Mouse (Mus musculus) liver, embryonic 11.5 days (tissue): ENCODE results near the gene Cers1. TPM values are rescaled to one million over a fixed set of nuclear protein-coding genes. Genes with fewer than 3 reads are reported as not detected.

Experiments
- ATAC-seq: fragments of 200-750 bp; cut with Nextera tagmentation; replicated peaks from 2 replicates; pipeline ENCODE4 v1.8.0; 2017; ENCODE audit warnings: moderate number of reproducible peaks, mild to moderate bottlenecking, moderate TSS enrichment, moderate library complexity; ENCODE audit not compliant: low FRiP score
- DNase-seq: peaks from one replicate; pipeline ENCODE4 v3.0.0-alpha.2; 2017; ENCODE audit warnings: low spot score
- H3K27ac ChIP-seq: fragments of 300-500 bp; sonication (generic); 2 replicates; pipeline ENCODE4 v1.5.1; 2014; ENCODE audit warnings: mild to moderate bottlenecking, low read depth, low read length, control low read depth
- H3K27me3 ChIP-seq: fragments of 300-500 bp; sonication (generic); replicated peaks from 2 replicates; pipeline ENCODE4 v1.6.1; 2014; ENCODE audit warnings: low read length, mixed read lengths; ENCODE audit not compliant: control insufficient read depth, insufficient read depth
- H3K36me3 ChIP-seq: fragments of 300-500 bp; sonication (generic); 2 replicates; pipeline ENCODE4 v1.6.1; 2014; ENCODE audit warnings: mild to moderate bottlenecking, low read length, moderate library complexity, mixed read lengths; ENCODE audit not compliant: control insufficient read depth, insufficient read depth
- H3K4me1 ChIP-seq: fragments of 300-500 bp; sonication (generic); replicated peaks from 2 replicates; pipeline ENCODE4 v1.6.1; 2014; ENCODE audit warnings: low read length, mixed read lengths; ENCODE audit not compliant: control insufficient read depth, insufficient read depth
- H3K4me2 ChIP-seq: fragments of 300-500 bp; sonication (generic); 2 replicates; pipeline ENCODE4 v1.6.1; 2014; ENCODE audit warnings: mild to moderate bottlenecking, control low read depth, moderate library complexity
- H3K4me3 ChIP-seq: fragments of 300-500 bp; sonication (generic); 2 replicates; pipeline ENCODE4 v1.5.1; 2014; ENCODE audit warnings: low read depth, low read length, control low read depth
- H3K9ac ChIP-seq: fragments of 300-500 bp; sonication (generic); 2 replicates; pipeline ENCODE4 v1.6.1; 2014; ENCODE audit warnings: low read depth, low read length, control low read depth
- H3K9me3 ChIP-seq: fragments of 300-500 bp; sonication (generic); 2 replicates; pipeline ENCODE4 v1.6.1; 2016; ENCODE audit warnings: low read length, inconsistent platforms, mixed read lengths; ENCODE audit not compliant: control insufficient read depth
- WGBS: fragments of 180-500 bp; shearing (Covaris S2); extraction: QIAGEN DNeasy Blood & Tissue Kit; methylation state at CpG from one replicate; pipeline ENCODE4 v1.1.7; 2014; 5-methylcytosine and 5-hydroxymethylcytosine counted together
- polyA plus RNA-seq: library from polyadenylated mRNA; unstranded; fragments of >200 nt; fragmentation: Nextera tagmentation; extraction: Ambion mirVana; gene quantifications from 2 replicates; pipeline ENCODE4 v1.2.1, GENCODE M21; 2014

Cers1 gene
- polyA plus RNA-seq, 1 experiment from 2014 or later = 1.1 TPM

- H3K4me1 ChIP-seq = peaks cover 46% of the 10 kb centered on the region
- DNase-seq (no peak), ATAC-seq (no peak)
- H3K27ac ChIP-seq = peak overlapping the region; percentile 32; the same call in 1 of the 2 replicates
- no peaks in the 10 kb centered on the region for H3K27me3 ChIP-seq
- H3K4me3 ChIP-seq = peak overlapping the region; percentile 13; the same call in 1 of the 2 replicates
- H3K9ac ChIP-seq = no peak overlapping the region
- H3K9me3 ChIP-seq = no peaks in the 10 kb centered on the region
- H3K36me3 ChIP-seq = no peaks in the 10 kb centered on the region
- H3K4me2 ChIP-seq = no peak overlapping the region; the same call in none of the 2 replicates
- WGBS = 60% methylated on average over 8 of the region's 8 CpGs
Measured at GRCm38 (mm10) chr8:70279266-70279665, 36.3 kb upstream of the Cers1 start.

DNA sequence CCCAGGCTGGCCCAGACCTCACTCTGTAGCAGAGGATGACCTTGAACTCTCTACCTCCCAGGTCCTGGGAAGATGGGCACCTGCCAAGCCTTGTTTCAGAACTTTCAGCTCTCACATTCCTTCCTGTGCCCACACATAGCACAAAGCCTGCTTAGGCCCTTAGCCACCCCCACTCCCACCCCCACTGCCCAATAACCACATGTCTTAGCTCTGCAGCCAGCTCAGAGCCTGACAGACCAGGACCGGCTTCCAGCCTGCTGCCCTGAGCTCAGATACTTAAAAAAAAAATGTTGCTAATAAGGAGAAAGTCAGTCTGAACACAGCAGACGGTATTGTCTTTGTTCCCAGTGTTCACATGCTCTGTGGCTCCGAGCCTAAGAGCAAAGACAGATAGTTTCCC is 34.6 kb upstream of the Cers1 start:
- ATAC-seq (no peak), DNase-seq (no peak)
- no peaks in the 10 kb centered on the region for H3K9me3 ChIP-seq
- no peak overlapping the region; the same call in 1 of the 2 replicates for H3K27ac ChIP-seq
- H3K36me3 ChIP-seq = peaks cover 10% of the 10 kb centered on the region
- H3K27me3 ChIP-seq = no peaks in the 10 kb centered on the region
- H3K4me2 ChIP-seq = no peak overlapping the region
- WGBS = 55% methylated on average over 3 of the region's 3 CpGs
- peaks cover 48% of the 10 kb centered on the region for H3K4me1 ChIP-seq
- no peak overlapping the region for H3K9ac ChIP-seq
- H3K4me3 ChIP-seq = no peak overlapping the region

DNA sequence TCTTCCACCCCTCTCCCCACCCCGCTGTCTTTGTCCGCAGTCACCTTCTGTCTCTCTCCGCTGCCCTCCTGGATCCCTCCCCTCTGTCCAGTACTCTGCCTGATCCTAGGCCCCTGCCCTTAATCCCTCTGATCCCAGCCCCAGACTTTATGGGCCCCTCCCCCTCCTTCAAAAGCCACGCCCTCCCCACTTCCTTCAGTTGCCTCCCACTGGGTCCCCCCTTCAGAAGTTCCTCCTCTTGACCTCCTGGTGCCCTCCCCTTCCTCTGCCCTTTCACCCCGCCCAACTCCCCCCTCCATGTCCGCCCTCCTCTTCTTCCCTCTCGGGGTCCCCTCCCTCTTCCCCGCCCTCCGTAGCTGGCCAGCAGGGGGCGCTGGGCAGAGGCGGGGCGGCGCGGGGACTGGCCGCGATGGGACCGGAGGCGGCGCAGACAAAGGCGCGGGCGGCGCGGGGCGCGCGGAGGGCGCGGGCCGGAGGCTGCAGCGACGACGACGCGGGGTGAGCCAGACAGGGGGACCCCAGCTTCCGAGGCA is 32.9 kb upstream of the Cers1 start, which contains the start of gene Homer3:
Homer3 (plus strand) TSS at position 225 of the 533 bp plus-strand sequence.
- Histone ChIP-seq H3K4me3 (peak within 1 kb of the TSS; percentile 72), H3K27ac (peak within 1 kb of the TSS; percentile 65), H3K27me3 (no peaks in the 10 kb centered on the region), H3K9ac (peak within 1 kb of the TSS; percentile 86), H3K4me1 (peaks cover 33% of the 10 kb centered on the region), H3K36me3 (peaks cover 23% of the 10 kb centered on the region), H3K4me2 (peak within 1 kb of the TSS; percentile 88), H3K9me3 (no peaks in the 10 kb centered on the region)
- DNase-seq (peak; percentile 94), ATAC-seq (peak; percentile 85)
- WGBS = 1% methylated on average over 35 of the region's 36 CpGs

GRCm38 (mm10) chr8:70283136-70284077 is 32.2 kb upstream of the Cers1 start:
- Histone ChIP-seq H3K4me2 (peak overlapping the region; percentile 88), H3K27me3 (no peaks in the 10 kb centered on the region), H3K36me3 (peaks cover 25% of the 10 kb centered on the region), H3K9ac (peak overlapping the region; percentile 86), H3K4me1 (peaks cover 26% of the 10 kb centered on the region), H3K4me3 (peak overlapping the region; percentile 72), H3K27ac (peak overlapping the region; percentile 65), H3K9me3 (no peaks in the 10 kb centered on the region)
- ATAC-seq (peak; percentile 37), DNase-seq (peak; percentile 51)
- 2% methylated on average over 55 of the region's 55 CpGs for WGBS

DNA sequence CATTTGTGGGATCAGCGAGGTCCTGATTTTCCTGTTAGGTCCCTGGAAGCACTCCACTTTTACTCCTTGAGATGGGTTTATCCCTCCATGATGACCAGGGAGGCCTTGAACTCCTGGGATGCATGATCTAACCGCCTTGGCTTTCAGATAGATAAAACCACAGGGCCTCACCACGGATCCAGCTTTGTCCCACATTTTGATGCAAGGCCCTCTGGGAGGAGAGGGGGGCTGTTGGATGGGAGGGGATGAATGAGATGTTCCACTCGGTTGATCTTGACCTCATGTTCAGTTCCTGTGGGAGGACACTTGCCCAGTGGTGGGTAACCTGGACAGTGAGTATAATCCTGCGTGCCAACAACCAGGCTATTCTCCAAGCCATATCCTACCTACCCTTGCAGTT is 31.2 kb upstream of the Cers1 start:
- H3K9me3 ChIP-seq = no peaks in the 10 kb centered on the region
- no peak overlapping the region; the same call in 1 of the 2 replicates for H3K4me3 ChIP-seq
- H3K27me3 ChIP-seq = no peaks in the 10 kb centered on the region
- no peak overlapping the region for H3K4me2 ChIP-seq
- peaks cover 18% of the 10 kb centered on the region for H3K4me1 ChIP-seq
- 68% methylated on average over 5 of the region's 5 CpGs for WGBS
- no peak for DNase-seq
- H3K9ac ChIP-seq = no peak overlapping the region
- H3K27ac ChIP-seq = no peak overlapping the region
- no peak for ATAC-seq
- peaks cover 29% of the 10 kb centered on the region for H3K36me3 ChIP-seq

GRCm38 (mm10) chr8:70285304-70285703 is 30.3 kb upstream of the Cers1 start:
- 93% methylated on average over 15 of the region's 15 CpGs for WGBS
- no peak overlapping the region for H3K4me3 ChIP-seq
- ATAC-seq (no peak), DNase-seq (no peak)
- H3K36me3 ChIP-seq = peaks cover 34% of the 10 kb centered on the region
- no peak overlapping the region for H3K9ac ChIP-seq
- H3K27ac ChIP-seq = no peak overlapping the region
- H3K4me1 ChIP-seq = peaks cover 17% of the 10 kb centered on the region
- no peak overlapping the region for H3K4me2 ChIP-seq
- no peaks in the 10 kb centered on the region for H3K9me3 ChIP-seq
- H3K27me3 ChIP-seq = no peaks in the 10 kb centered on the region

DNA sequence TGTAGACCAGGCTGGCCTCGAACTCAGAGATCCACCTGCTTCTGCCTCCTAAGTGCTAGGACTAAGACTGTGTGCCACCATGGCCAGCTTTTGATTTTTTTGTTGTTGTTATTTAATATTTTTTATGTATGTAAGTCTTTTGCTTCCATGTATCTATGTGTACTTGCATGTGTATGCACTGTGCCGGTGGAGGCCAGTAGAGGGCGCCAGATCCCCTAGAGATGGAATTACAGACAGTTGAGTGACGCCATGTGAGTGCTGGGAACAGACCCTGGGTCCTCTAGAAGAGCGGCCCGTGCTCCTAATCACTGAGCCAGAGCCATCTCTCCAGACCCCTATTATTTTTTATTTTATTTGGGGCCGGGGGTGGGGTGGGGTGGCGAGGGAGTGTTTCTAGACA is 28.8 kb upstream of the Cers1 start:
- no peak overlapping the region for H3K4me3 ChIP-seq
- no peak overlapping the region for H3K4me2 ChIP-seq
- no peaks in the 10 kb centered on the region for H3K9me3 ChIP-seq
- peaks cover 45% of the 10 kb centered on the region for H3K36me3 ChIP-seq
- no peaks in the 10 kb centered on the region for H3K27me3 ChIP-seq
- 81% methylated on average over 8 of the region's 8 CpGs for WGBS
- no peak overlapping the region for H3K9ac ChIP-seq
- H3K27ac ChIP-seq = no peak overlapping the region
- no peak for ATAC-seq
- peaks cover 5% of the 10 kb centered on the region for H3K4me1 ChIP-seq
- no peak for DNase-seq

GRCm38 (mm10) chr8:70293988-70294405 is 21.6 kb upstream of the Cers1 start:
- Histone ChIP-seq H3K9me3 (no peaks in the 10 kb centered on the region), H3K4me3 (no peak overlapping the region), H3K9ac (no peak overlapping the region), H3K36me3 (peaks cover 65% of the 10 kb centered on the region), H3K4me2 (no peak overlapping the region), H3K27ac (no peak overlapping the region), H3K27me3 (no peaks in the 10 kb centered on the region), H3K4me1 (no peaks in the 10 kb centered on the region)
- ATAC-seq (no peak), DNase-seq (no peak)
- WGBS = 79% methylated on average over 5 of the region's 5 CpGs
